Mouse (Mus musculus): ENCODE measurements around the gene Gm20388. TPM values are rescaled to one million over a fixed set of nuclear protein-coding genes. Genes with fewer than 3 reads are reported as not detected.

The Gm20388 gene
- total RNA-seq, 2 experiments from 2014 or later, result 11.4 to 18.1 TPM

GRCm38 (mm10) chr8:121111145-121111907 lies 1200.7 kb downstream of the Gm20388 start:
- no peak for ATAC-seq (replicated peaks; ENCODE audit: low FRiP score, low TSS enrichment, poor library complexity, severe bottlenecking)

- ATAC-seq (replicated peaks; ENCODE audit: low FRiP score, low TSS enrichment, poor library complexity, severe bottlenecking), result peak; percentile 83
Measured at GRCm38 (mm10) chr8:121113261-121113660, 1202.6 kb downstream of the Gm20388 start.

- ATAC-seq (replicated peaks; ENCODE audit: low FRiP score, low TSS enrichment, poor library complexity, severe bottlenecking), result no peak
Measured at GRCm38 (mm10) chr8:121115136-121115535, 1204.5 kb downstream of the Gm20388 start.

DNA sequence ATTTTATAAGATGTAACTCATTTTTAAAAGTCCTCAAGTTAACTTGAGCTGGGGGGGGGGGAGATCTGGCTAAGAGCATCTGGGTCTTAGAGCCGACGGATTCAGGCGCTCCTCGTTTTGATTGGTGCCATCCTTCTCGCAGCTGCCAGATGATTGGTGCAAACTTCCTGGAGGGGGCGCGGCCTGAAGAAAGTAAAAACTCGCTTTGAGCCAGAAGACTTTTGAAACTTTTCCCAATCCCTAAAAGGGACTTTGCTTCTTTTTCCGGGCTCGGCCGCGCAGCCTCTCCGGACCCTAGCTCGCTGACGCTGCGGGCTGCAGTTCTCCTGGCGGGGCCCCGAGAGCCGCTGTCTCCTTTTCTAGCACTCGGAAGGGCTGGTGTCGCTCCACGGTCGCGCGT lies 1205.3 kb downstream of the Gm20388 start, which contains the start of gene Foxc2:
Gene Foxc2, plus strand, starts transcription at position 224 of the 400 bp plus-strand sequence.
- peak; percentile 51; the same call in 1 of the 2 replicates for ATAC-seq (replicated peaks; ENCODE audit: low FRiP score, low TSS enrichment, poor library complexity, severe bottlenecking)

- no peak for ATAC-seq (replicated peaks; ENCODE audit: low FRiP score, low TSS enrichment, poor library complexity, severe bottlenecking)
Measured at GRCm38 (mm10) chr8:121116591-121117185, 1206.0 kb downstream of the Gm20388 start.

- ATAC-seq (replicated peaks; ENCODE audit: low FRiP score, low TSS enrichment, poor library complexity, severe bottlenecking), result no peak
Measured at GRCm38 (mm10) chr8:121117186-121117651, 1206.6 kb downstream of the Gm20388 start.

DNA sequence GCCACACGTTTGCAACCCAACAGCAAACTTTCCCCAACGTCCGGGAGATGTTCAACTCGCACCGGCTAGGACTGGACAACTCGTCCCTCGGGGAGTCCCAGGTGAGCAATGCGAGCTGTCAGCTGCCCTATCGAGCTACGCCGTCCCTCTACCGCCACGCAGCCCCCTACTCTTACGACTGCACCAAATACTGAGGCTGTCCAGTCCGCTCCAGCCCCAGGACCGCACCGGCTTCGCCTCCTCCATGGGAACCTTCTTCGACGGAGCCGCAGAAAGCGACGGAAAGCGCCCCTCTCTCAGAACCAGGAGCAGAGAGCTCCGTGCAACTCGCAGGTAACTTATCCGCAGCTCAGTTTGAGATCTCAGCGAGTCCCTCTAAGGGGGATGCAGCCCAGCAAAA lies 1207.3 kb downstream of the Gm20388 start:
- ATAC-seq (replicated peaks; ENCODE audit: low FRiP score, low TSS enrichment, poor library complexity, severe bottlenecking), result no peak

DNA sequence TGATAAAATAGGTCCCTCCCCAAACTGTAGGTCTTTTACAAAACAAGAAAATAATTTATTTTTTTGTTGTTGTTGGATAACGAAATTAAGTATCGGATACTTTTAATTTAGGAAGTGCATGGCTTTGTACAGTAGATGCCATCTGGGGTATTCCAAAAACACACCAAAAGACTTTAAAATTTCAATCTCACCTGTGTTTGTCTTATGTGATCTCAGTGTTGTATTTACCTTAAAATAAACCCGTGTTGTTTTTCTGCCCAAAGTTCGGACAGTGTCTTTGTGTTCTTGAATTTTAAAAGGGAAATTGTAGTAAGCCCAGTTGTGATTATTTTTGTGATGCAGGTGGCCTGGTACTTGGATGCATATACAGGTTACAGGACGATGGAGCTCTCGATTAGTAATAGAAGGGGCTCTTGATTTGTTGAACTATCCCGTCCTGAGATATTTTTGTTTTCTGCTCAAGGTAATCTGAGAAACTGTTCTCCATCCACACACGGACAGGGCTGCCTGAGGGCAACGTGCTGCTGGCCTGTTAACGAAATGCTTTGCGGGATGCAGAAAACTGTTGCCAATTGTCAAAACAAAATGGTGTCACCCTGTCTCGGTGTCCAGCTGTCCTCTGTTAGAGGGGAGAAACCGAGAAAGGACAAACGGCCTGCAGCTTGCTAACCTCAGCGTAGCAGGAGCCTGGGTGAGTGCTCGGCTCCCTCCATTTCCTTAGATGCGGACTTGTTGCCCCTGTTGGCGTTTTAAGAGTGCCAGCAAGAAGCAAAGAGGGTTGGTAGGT lies 1208.2 kb downstream of the Gm20388 start:
- no peak for ATAC-seq (replicated peaks; ENCODE audit: low FRiP score, low TSS enrichment, poor library complexity, severe bottlenecking)

DNA sequence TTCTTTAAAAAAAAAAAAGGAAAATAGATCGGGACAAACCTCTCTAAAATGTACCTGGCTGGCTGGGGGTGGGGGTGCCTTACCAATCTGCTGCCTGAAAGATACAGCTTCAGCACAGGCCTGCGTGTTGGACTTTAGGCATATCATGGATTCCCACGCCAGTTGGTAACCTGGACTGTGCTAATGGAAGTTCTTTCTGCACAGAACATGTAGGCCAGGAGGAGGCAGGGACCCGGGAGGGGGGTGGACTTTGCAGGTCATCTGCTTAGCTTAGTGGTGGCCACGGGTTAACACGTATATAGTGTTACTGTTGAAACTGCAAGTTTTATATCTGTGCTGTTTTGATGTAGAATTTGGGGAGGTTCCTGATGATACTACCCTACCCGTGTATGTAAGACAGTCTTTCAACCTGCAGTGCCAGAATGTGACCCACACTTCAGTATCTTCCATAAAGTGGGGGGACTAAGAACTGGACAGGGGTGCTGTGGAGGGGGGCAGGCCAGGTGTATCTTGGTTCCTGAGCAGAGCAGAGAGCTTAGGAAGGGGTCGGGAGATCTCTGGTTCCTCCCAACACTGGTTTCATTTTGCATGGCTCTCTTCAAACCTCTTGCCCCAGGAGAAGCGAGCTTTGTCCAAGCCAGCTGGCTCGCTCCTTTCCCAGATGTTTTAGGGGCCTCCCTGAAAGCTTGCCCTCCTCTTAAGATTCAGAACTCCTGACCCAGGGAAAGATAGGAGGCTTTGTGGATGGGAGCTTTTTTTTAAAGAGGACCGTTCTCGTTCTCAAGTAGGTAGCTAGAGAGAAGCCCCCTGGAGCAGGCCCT lies 1209.2 kb downstream of the Gm20388 start:
- ATAC-seq (replicated peaks; ENCODE audit: low FRiP score, low TSS enrichment, poor library complexity, severe bottlenecking), result no peak

GRCm38 (mm10) chr8:121120456-121121419 lies 1210.1 kb downstream of the Gm20388 start:
- ATAC-seq (replicated peaks; ENCODE audit: low FRiP score, low TSS enrichment, poor library complexity, severe bottlenecking), result no peak

- ATAC-seq (replicated peaks; ENCODE audit: low FRiP score, low TSS enrichment, poor library complexity, severe bottlenecking), result no peak
Measured at GRCm38 (mm10) chr8:121121704-121122103, 1211.1 kb downstream of the Gm20388 start.

DNA sequence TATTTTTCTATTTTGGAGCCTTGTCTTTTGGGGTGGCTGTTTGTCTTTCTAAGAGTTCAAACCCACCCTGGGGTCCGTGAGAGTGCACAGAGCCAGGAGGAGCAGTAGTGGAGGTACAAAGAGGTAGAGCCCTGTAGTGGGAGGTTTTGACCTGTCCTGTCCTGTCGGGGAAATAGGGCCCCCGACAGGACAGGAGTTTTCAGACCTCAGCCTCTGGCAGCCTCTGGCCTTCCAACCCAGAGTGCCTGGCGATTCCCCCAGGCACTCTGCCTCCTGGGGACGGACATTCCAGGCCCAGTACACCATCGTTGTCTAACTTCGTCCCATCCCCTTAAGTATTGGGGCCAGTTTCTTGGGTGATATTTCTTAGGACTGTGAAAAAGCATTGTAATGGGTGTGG lies 1211.7 kb downstream of the Gm20388 start:
- no peak for ATAC-seq (replicated peaks; ENCODE audit: low FRiP score, low TSS enrichment, poor library complexity, severe bottlenecking)

DNA sequence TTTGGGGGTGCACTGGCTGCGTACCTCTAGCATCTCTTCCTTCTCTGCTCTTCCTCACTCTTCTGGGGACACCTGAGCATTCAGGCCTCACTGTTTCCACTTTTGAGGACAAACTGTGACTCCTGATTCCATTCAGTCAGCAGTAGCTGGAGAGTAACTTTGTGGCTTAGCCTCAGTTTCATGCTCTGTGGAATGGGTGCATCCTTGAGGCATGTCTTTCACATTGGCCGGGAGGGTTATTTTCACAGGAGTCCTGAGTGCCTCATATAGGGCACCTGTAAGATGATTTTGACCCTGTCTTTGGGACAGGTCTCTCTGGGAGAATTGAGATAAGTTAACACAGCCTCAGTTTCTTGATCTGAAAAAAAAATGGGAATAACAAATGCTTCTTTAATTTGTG lies 1212.5 kb downstream of the Gm20388 start:
- ATAC-seq (replicated peaks; ENCODE audit: low FRiP score, low TSS enrichment, poor library complexity, severe bottlenecking), result no peak

- ATAC-seq (replicated peaks; ENCODE audit: low FRiP score, low TSS enrichment, poor library complexity, severe bottlenecking), result no peak
Measured at GRCm38 (mm10) chr8:121124547-121125239, 1214.1 kb downstream of the Gm20388 start.

- peak; percentile 33 for ATAC-seq (replicated peaks; ENCODE audit: low FRiP score, low TSS enrichment, poor library complexity, severe bottlenecking)
Measured at GRCm38 (mm10) chr8:121125311-121125876, 1214.8 kb downstream of the Gm20388 start.

DNA sequence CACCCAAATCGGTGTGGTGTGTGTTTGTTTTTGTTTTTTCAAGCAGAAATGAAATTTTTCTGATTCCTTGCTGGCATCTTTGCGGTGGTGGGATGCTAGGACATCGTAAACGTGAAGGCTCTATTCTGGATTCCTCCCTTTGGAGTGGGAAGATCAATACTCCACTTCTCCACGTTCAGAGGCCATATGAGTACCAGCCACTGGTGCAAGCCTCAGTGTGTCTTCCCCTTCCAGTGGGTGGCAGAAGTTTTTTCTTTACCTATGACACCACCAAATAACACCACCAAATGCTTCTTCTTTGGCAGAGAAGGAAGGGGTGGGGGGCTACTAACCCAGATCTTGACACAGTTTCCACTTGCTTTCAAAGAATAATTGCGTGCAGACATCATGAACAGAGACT lies 1215.5 kb downstream of the Gm20388 start:
- ATAC-seq (replicated peaks; ENCODE audit: low FRiP score, low TSS enrichment, poor library complexity, severe bottlenecking), result no peak

- ATAC-seq (replicated peaks; ENCODE audit: low FRiP score, low TSS enrichment, poor library complexity, severe bottlenecking), result no peak
Measured at GRCm38 (mm10) chr8:121126694-121127093, 1216.1 kb downstream of the Gm20388 start.

Data from megakaryocyte-erythroid progenitor cell, adult 5-6 weeks (primary cell).